Mouse (Mus musculus) hindbrain, embryonic 10.5 days (tissue): ENCODE measurements at regions not wholly inside any gene's neighbourhood (a gene's known extent, or its start where the extent isn't known, plus 50 kb on each side); places are given as distances from the start of the nearest gene placed in this dataset.
A peak's percentile ranks its signal among the peaks of the same experiment; 100 is the strongest.

Experiments
- DNase-seq: peaks from one replicate; pipeline ENCODE4 v3.0.0-alpha.2; 2017; ENCODE audit warnings: low spot score
- H3K27ac ChIP-seq: fragments of 300-500 bp; sonication (generic); 2 replicates; pipeline ENCODE4 v1.5.1; 2016; ENCODE audit warnings: mild to moderate bottlenecking, moderate library complexity
- H3K27me3 ChIP-seq: fragments of 300-500 bp; sonication (generic); 2 replicates; pipeline ENCODE4 v1.6.1; 2016; ENCODE audit warnings: mild to moderate bottlenecking; ENCODE audit not compliant: poor library complexity, insufficient read depth, severe bottlenecking
- H3K36me3 ChIP-seq: fragments of 300-500 bp; sonication (generic); 2 replicates; pipeline ENCODE4 v1.6.1; 2016; ENCODE audit warnings: mild to moderate bottlenecking, moderate library complexity
- H3K4me1 ChIP-seq: fragments of 300-500 bp; sonication (generic); replicated peaks from 2 replicates; pipeline ENCODE4 v1.6.1; 2016; ENCODE audit warnings: mild to moderate bottlenecking
- H3K4me3 ChIP-seq: fragments of 300-500 bp; sonication (generic); 2 replicates; pipeline ENCODE4 v1.5.1; 2016; ENCODE audit warnings: mild to moderate bottlenecking, moderate library complexity
- H3K9me3 ChIP-seq: fragments of 300-500 bp; sonication (generic); 2 replicates; pipeline ENCODE4 v1.6.1; 2016; ENCODE audit warnings: mild to moderate bottlenecking, moderate library complexity
- WGBS: fragments of 180-500 bp; shearing (Covaris S2); methylation state at CpG from one replicate; pipeline ENCODE4 v1.1.7; 2016; 5-methylcytosine and 5-hydroxymethylcytosine counted together

- Histone ChIP-seq H3K4me3 (no peak overlapping the region), H3K36me3 (no peaks in the 10 kb centered on the region), H3K4me1 (0 out of 2 replicates have a peak, but pooled peaks cover 2% of the 10 kb centered on the region), H3K9me3 (no peaks in the 10 kb centered on the region), H3K27me3 (no peaks in the 10 kb centered on the region), H3K27ac (no peak overlapping the region)
- WGBS, result 61% methylated on average over 3 of the region's 3 CpGs
- peak; percentile 54 for DNase-seq
Measured at GRCm38 (mm10) chr4:35417866-35418265, 191.9 kb upstream of the C9orf72 start.

GRCm38 (mm10) chr4:35413488-35413887 is 187.5 kb upstream of the C9orf72 start:
- WGBS, result 35% methylated on average over 3 of the region's 3 CpGs
- Histone ChIP-seq H3K4me1 (0 out of 2 replicates have a peak, but pooled peaks cover 2% of the 10 kb centered on the region), H3K27ac (no peak overlapping the region), H3K4me3 (no peak overlapping the region), H3K9me3 (no peaks in the 10 kb centered on the region), H3K36me3 (no peaks in the 10 kb centered on the region), H3K27me3 (no peaks in the 10 kb centered on the region)
- DNase-seq, result no peak

GRCm38 (mm10) chr4:35405301-35406006 is 179.5 kb upstream of the C9orf72 start:
- no peaks in the 10 kb centered on the region for H3K9me3 ChIP-seq
- peaks cover 5% of the 10 kb centered on the region; the same call in 1 of the 2 replicates for H3K4me1 ChIP-seq
- no peak overlapping the region for H3K4me3 ChIP-seq
- 67% methylated on average over 7 of the region's 7 CpGs for WGBS
- no peak for DNase-seq
- H3K27ac ChIP-seq, result peak overlapping the region; percentile 35; the same call in 1 of the 2 replicates
- no peaks in the 10 kb centered on the region for H3K27me3 ChIP-seq
- no peaks in the 10 kb centered on the region for H3K36me3 ChIP-seq

- WGBS, result 82% methylated on average over 2 of the region's 2 CpGs
- no peaks in the 10 kb centered on the region for H3K9me3 ChIP-seq
- peaks cover 5% of the 10 kb centered on the region; the same call in 1 of the 2 replicates for H3K4me1 ChIP-seq
- no peaks in the 10 kb centered on the region for H3K27me3 ChIP-seq
- no peak overlapping the region for H3K27ac ChIP-seq
- no peak overlapping the region for H3K4me3 ChIP-seq
- DNase-seq, result no peak
- H3K36me3 ChIP-seq, result no peaks in the 10 kb centered on the region
Measured at GRCm38 (mm10) chr4:35404068-35404467, 178.1 kb upstream of the C9orf72 start.

GRCm38 (mm10) chr4:35403594-35403993 is 177.6 kb upstream of the C9orf72 start:
- Histone ChIP-seq H3K27me3 (no peaks in the 10 kb centered on the region), H3K4me3 (no peak overlapping the region), H3K9me3 (no peaks in the 10 kb centered on the region), H3K27ac (no peak overlapping the region), H3K36me3 (no peaks in the 10 kb centered on the region), H3K4me1 (peaks cover 5% of the 10 kb centered on the region; the same call in 1 of the 2 replicates)
- WGBS, result 88% methylated on average over 6 of the region's 6 CpGs
- DNase-seq, result no peak

- Histone ChIP-seq H3K36me3 (no peaks in the 10 kb centered on the region), H3K9me3 (no peaks in the 10 kb centered on the region), H3K27ac (no peak overlapping the region), H3K4me3 (no peak overlapping the region), H3K4me1 (peaks cover 5% of the 10 kb centered on the region; the same call in 1 of the 2 replicates), H3K27me3 (no peaks in the 10 kb centered on the region)
- DNase-seq, result no peak
- 81% methylated on average over 9 of the region's 9 CpGs for WGBS
Measured at GRCm38 (mm10) chr4:35402376-35403133, 176.6 kb upstream of the C9orf72 start.

GRCm38 (mm10) chr4:35401783-35402182 is 175.8 kb upstream of the C9orf72 start:
- Histone ChIP-seq H3K4me3 (no peak overlapping the region), H3K27ac (no peak overlapping the region), H3K9me3 (no peaks in the 10 kb centered on the region), H3K36me3 (no peaks in the 10 kb centered on the region), H3K4me1 (peaks cover 5% of the 10 kb centered on the region; the same call in 1 of the 2 replicates), H3K27me3 (no peaks in the 10 kb centered on the region)
- WGBS, result 86% methylated on average over 4 of the region's 4 CpGs
- no peak for DNase-seq

- Histone ChIP-seq H3K27me3 (no peaks in the 10 kb centered on the region), H3K4me3 (no peak overlapping the region), H3K27ac (no peak overlapping the region), H3K4me1 (peaks cover 3% of the 10 kb centered on the region; the same call in 1 of the 2 replicates), H3K9me3 (no peaks in the 10 kb centered on the region), H3K36me3 (no peaks in the 10 kb centered on the region)
- 85% methylated on average over 6 of the region's 6 CpGs for WGBS
- no peak for DNase-seq
Measured at GRCm38 (mm10) chr4:35400511-35400910, 174.5 kb upstream of the C9orf72 start.

- WGBS, result 92% methylated on average over 5 of the region's 5 CpGs
- no peak overlapping the region for H3K27ac ChIP-seq
Measured at GRCm38 (mm10) chr4:35395583-35395877, 169.6 kb upstream of the C9orf72 start.

GRCm38 (mm10) chr4:35394821-35395582 is 169.0 kb upstream of the C9orf72 start:
- H3K4me1 ChIP-seq, result no peaks in the 10 kb centered on the region
- H3K27me3 ChIP-seq, result no peaks in the 10 kb centered on the region
- H3K4me3 ChIP-seq, result no peak overlapping the region
- H3K27ac ChIP-seq, result no peak overlapping the region
- DNase-seq, result no peak
- WGBS, result 57% methylated on average over 16 of the region's 16 CpGs
- no peaks in the 10 kb centered on the region for H3K9me3 ChIP-seq
- no peaks in the 10 kb centered on the region for H3K36me3 ChIP-seq

More at GRCm38 (mm10) chr4:35395583-35395877, 169.6 kb upstream of the C9orf72 start:
- Histone ChIP-seq H3K4me3 (no peak overlapping the region), H3K36me3 (no peaks in the 10 kb centered on the region), H3K27me3 (no peaks in the 10 kb centered on the region), H3K9me3 (no peaks in the 10 kb centered on the region), H3K4me1 (no peaks in the 10 kb centered on the region)
- no peak for DNase-seq

GRCm38 (mm10) chr4:35375791-35376190 is 149.8 kb upstream of the C9orf72 start:
- Histone ChIP-seq H3K36me3 (no peaks in the 10 kb centered on the region), H3K4me3 (no peak overlapping the region), H3K27ac (no peak overlapping the region), H3K4me1 (0 out of 2 replicates have a peak, but pooled peaks cover 2% of the 10 kb centered on the region), H3K27me3 (no peaks in the 10 kb centered on the region), H3K9me3 (peaks cover 5% of the 10 kb centered on the region; the same call in 1 of the 2 replicates)
- 70% methylated on average over 4 of the region's 4 CpGs for WGBS
- DNase-seq, result no peak

GRCm38 (mm10) chr4:35373213-35373860 is 147.4 kb upstream of the C9orf72 start:
- Histone ChIP-seq H3K9me3 (peaks cover 5% of the 10 kb centered on the region; the same call in 1 of the 2 replicates), H3K27me3 (no peaks in the 10 kb centered on the region), H3K4me1 (0 out of 2 replicates have a peak, but pooled peaks cover 2% of the 10 kb centered on the region), H3K4me3 (no peak overlapping the region), H3K27ac (no peak overlapping the region), H3K36me3 (no peaks in the 10 kb centered on the region)
- no peak for DNase-seq
- WGBS, result 62% methylated on average over 9 of the region's 9 CpGs
